Mouse (Mus musculus) liver, embryonic 11.5 days (tissue): ENCODE measurements around the gene Mei4. TPM values are rescaled to one million over a fixed set of nuclear protein-coding genes. Genes with fewer than 3 reads are reported as not detected.

Source experiments
- ATAC-seq: fragments of 200-750 bp; cut with Nextera tagmentation; replicated peaks from 2 replicates; pipeline ENCODE4 v1.8.0; 2017; ENCODE audit warnings: moderate number of reproducible peaks, mild to moderate bottlenecking, moderate TSS enrichment, moderate library complexity; ENCODE audit not compliant: low FRiP score
- DNase-seq: peaks from one replicate; pipeline ENCODE4 v3.0.0-alpha.2; 2017; ENCODE audit warnings: low spot score
- H3K27ac ChIP-seq: fragments of 300-500 bp; sonication (generic); 2 replicates; pipeline ENCODE4 v1.5.1; 2014; ENCODE audit warnings: mild to moderate bottlenecking, low read depth, low read length, control low read depth
- H3K27me3 ChIP-seq: fragments of 300-500 bp; sonication (generic); replicated peaks from 2 replicates; pipeline ENCODE4 v1.6.1; 2014; ENCODE audit warnings: low read length, mixed read lengths; ENCODE audit not compliant: control insufficient read depth, insufficient read depth
- H3K36me3 ChIP-seq: fragments of 300-500 bp; sonication (generic); 2 replicates; pipeline ENCODE4 v1.6.1; 2014; ENCODE audit warnings: mild to moderate bottlenecking, low read length, moderate library complexity, mixed read lengths; ENCODE audit not compliant: control insufficient read depth, insufficient read depth
- H3K4me1 ChIP-seq: fragments of 300-500 bp; sonication (generic); replicated peaks from 2 replicates; pipeline ENCODE4 v1.6.1; 2014; ENCODE audit warnings: low read length, mixed read lengths; ENCODE audit not compliant: control insufficient read depth, insufficient read depth
- H3K4me2 ChIP-seq: fragments of 300-500 bp; sonication (generic); 2 replicates; pipeline ENCODE4 v1.6.1; 2014; ENCODE audit warnings: mild to moderate bottlenecking, control low read depth, moderate library complexity
- H3K4me3 ChIP-seq: fragments of 300-500 bp; sonication (generic); 2 replicates; pipeline ENCODE4 v1.5.1; 2014; ENCODE audit warnings: low read depth, low read length, control low read depth
- H3K9ac ChIP-seq: fragments of 300-500 bp; sonication (generic); 2 replicates; pipeline ENCODE4 v1.6.1; 2014; ENCODE audit warnings: low read depth, low read length, control low read depth
- H3K9me3 ChIP-seq: fragments of 300-500 bp; sonication (generic); 2 replicates; pipeline ENCODE4 v1.6.1; 2016; ENCODE audit warnings: low read length, inconsistent platforms, mixed read lengths; ENCODE audit not compliant: control insufficient read depth
- WGBS: fragments of 180-500 bp; shearing (Covaris S2); extraction: QIAGEN DNeasy Blood & Tissue Kit; methylation state at CpG from one replicate; pipeline ENCODE4 v1.1.7; 2014; 5-methylcytosine and 5-hydroxymethylcytosine counted together
- polyA plus RNA-seq: library from polyadenylated mRNA; unstranded; fragments of >200 nt; fragmentation: Nextera tagmentation; extraction: Ambion mirVana; gene quantifications from 2 replicates; pipeline ENCODE4 v1.2.1, GENCODE M21; 2014

Mei4 gene
- polyA plus RNA-seq, 1 experiment from 2014 or later, result 0.16 TPM

GRCm38 (mm10) chr9:82247695-82248445 is 384.4 kb downstream of the Mei4 start:
- no peak overlapping the region for H3K4me3 ChIP-seq
- DNase-seq (no peak), ATAC-seq (no peak)
- H3K9ac ChIP-seq, result no peak overlapping the region
- no peaks in the 10 kb centered on the region for H3K4me1 ChIP-seq
- no peaks in the 10 kb centered on the region for H3K36me3 ChIP-seq
- no peak overlapping the region for H3K27ac ChIP-seq
- no peaks in the 10 kb centered on the region for H3K27me3 ChIP-seq
- 74% methylated on average over 7 of the region's 7 CpGs for WGBS
- no peak overlapping the region for H3K4me2 ChIP-seq
- no peaks in the 10 kb centered on the region for H3K9me3 ChIP-seq

Other genes starting within 250 kb of the Mei4 start
- gene Htr1b, start 229.8 kb upstream of the Mei4 start, polyA plus RNA-seq, result 0.29 and 0.40 TPM in 2 replicates